Mouse (Mus musculus) large intestine, adult 2 months (tissue): Measurements from ENCODE around the gene Manea. TPM values are rescaled to one million over a fixed set of nuclear protein-coding genes. Genes with fewer than 3 reads are reported as not detected.
"Not testable (repeated sequence)": the region's sequence is repeated elsewhere in the genome, so short reads cannot be mapped to it uniquely, and the experiment has no call there.

Experiments
- DNase-seq: peaks from one replicate; pipeline ENCODE4 v3.0.0-alpha.2; 2012; ENCODE audit warnings: low read depth, low spot score
- WGBS: fragments of 180-500 bp; shearing (Covaris S2); methylation state at CpG from one replicate; pipeline ENCODE4 v1.1.7; 2018; 5-methylcytosine and 5-hydroxymethylcytosine counted together
- polyA plus RNA-seq: library from polyadenylated mRNA; depleted of rRNA; stranded (reverse); fragments of >200 nt; gene quantifications from 2 replicates; pipeline ENCODE4 v1.2.3, GENCODE M21; 2012; rRNA removed

Manea gene
- 2.3 and 6.0 TPM in 2 replicates for polyA plus RNA-seq

GRCm38 (mm10) chr4:26346443-26347106, at the start of gene Manea:
Gene Manea, minus strand, starts transcription at chr4:26346891.
- DNase-seq, result peak; percentile 82
- WGBS, result under 1% methylated on average over 52 of the region's 52 CpGs

DNA sequence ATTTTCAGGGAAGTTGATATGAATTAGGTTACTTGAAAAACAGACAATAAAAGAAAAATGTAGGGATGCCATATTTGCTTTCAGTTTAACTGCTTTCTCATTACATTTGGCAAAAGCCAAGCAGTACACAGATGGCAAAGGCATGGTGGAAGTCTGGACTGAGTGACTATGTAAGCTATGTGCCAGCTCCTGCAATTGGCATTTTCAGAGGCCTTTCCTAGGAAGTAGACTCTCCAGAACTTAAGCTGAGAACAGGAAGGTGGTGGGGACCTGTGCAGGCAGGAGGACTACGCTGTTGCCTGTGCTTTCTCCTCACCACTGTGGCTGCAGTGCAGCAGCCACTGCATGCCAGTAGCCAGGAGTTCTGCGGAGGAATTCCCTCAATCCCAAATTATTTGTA, 7.9 kb upstream of the Manea start:
- no peak for DNase-seq
- WGBS, result 85% methylated on average over 2 of the region's 2 CpGs

GRCm38 (mm10) chr4:26353643-26354231, 7.0 kb upstream of the Manea start:
- 39% methylated on average over 2 of the region's 2 CpGs for WGBS
- no peak for DNase-seq

GRCm38 (mm10) chr4:26347239-26347638, 548 bp upstream of the Manea start:
- no peak for DNase-seq
- 31% methylated on average over 2 of the region's 2 CpGs for WGBS

GRCm38 (mm10) chr4:26345741-26346442, 799 bp downstream of the Manea start:
- DNase-seq, result no peak
- 2% methylated on average over 16 of the region's 16 CpGs for WGBS

- DNase-seq, result no peak
- 51% methylated on average over 3 of the region's 3 CpGs for WGBS
Observed at GRCm38 (mm10) chr4:26345080-26345479, 1.6 kb downstream of the Manea start.

- DNase-seq, result no peak
Observed at GRCm38 (mm10) chr4:26342346-26342745, 4.3 kb downstream of the Manea start.

- WGBS, result 64% methylated on average over 5 of the region's 5 CpGs
- DNase-seq, result no peak
Observed at GRCm38 (mm10) chr4:26338604-26339003, 8.1 kb downstream of the Manea start.

DNA sequence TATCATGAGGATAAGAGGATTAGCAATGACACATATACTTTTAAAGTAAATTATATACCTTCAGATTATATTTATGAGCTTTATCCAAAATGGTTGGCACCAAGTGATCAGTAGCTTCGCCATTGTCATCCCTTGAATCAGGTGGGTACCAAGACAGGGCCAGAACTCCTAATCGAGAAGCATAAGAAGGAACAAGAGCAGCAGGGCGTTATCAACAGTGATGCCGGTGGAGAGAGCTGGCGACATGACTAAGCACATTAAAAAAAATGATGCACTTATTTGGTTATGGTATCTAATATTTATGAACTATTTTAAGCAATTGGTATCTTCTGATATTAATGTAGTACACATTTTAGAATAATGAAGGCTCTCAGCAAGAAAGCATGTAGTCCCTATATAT, 10.1 kb downstream of the Manea start:
- WGBS, result 95% methylated on average over 5 of the region's 5 CpGs

DNA sequence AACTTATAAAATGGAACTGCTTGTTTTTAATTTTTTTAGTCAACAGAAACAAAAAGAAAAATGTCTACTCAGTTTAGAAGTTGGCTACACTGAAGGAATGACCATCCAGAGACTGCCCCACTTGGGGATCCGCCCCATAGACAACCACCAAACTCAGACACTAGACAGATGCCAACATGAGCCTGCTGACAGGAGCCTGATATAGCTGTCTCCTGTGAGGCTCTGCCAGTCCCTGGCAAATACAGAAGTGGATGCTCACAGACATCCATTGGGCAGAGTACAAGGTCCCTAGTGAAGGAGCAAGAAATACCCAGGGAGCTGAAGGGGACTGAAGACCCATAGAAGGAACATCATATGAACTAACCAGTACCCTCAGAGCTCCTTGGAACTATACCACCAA, 42.0 kb downstream of the Manea start:
- not testable (repeated sequence) for DNase-seq
- WGBS, result 83% methylated on average over 1 of the region's 1 CpGs

More for the DNA sequence above, 10.1 kb downstream of the Manea start:
- DNase-seq, result no peak

GRCm38 (mm10) chr4:26277112-26277716, 69.5 kb downstream of the Manea start:
- 26% methylated on average over 1 of the region's 1 CpGs for WGBS
- no peak for DNase-seq

- no peak for DNase-seq
Observed at GRCm38 (mm10) chr4:26276264-26276663, 70.4 kb downstream of the Manea start.

GRCm38 (mm10) chr4:26275769-26276168, 70.9 kb downstream of the Manea start:
- 82% methylated on average over 2 of the region's 2 CpGs for WGBS
- no peak for DNase-seq
